Mouse (Mus musculus): Measurements from ENCODE around the gene Olfr351. TPM values are rescaled to one million over a fixed set of nuclear protein-coding genes. Genes with fewer than 3 reads are reported as not detected.

Olfr351 gene
- total RNA-seq (2021): not detected

GRCm38 (mm10) chr2:36862560-36862959 lies at the start of gene Olfr351:
TSS of gene Olfr351 (minus strand) at chr2:36862660.
- no peak for DNase-seq (ENCODE audit: low spot score in 2 of 2)
- intact Hi-C loops (cut with DNase I): no loop called here

GRCm38 (mm10) chr2:36905380-36905779 lies 42.9 kb upstream of the Olfr351 start, which contains the start of gene Olfr354:
TSS of gene Olfr354 (plus strand) at chr2:36905680.
- intact Hi-C loops (cut with DNase I): no loop called here
- no peak for DNase-seq (ENCODE audit: low spot score in 2 of 2)

- intact Hi-C loops (cut with DNase I): no loop called here
- DNase-seq (ENCODE audit: low spot score in 2 of 2): no peak
Observed at GRCm38 (mm10) chr2:36897114-36897513, 34.7 kb upstream of the Olfr351 start.

GRCm38 (mm10) chr2:36892836-36893235 lies 30.4 kb upstream of the Olfr351 start, which contains the start of gene Olfr353:
TSS of gene Olfr353 (minus strand) at chr2:36892936.
- intact Hi-C loops (cut with DNase I): no loop called here
- DNase-seq (ENCODE audit: low spot score in 2 of 2): no peak

- DNase-seq (ENCODE audit: low spot score in 2 of 2): no peak
- intact Hi-C loops (cut with DNase I): no loop called here
Observed at GRCm38 (mm10) chr2:36868160-36868559, 5.7 kb upstream of the Olfr351 start, which contains the start of gene Olfr352. TSS of gene Olfr352 (plus strand) at chr2:36868460.

GRCm38 (mm10) chr2:36846010-36846409 lies 16.4 kb downstream of the Olfr351 start, which contains the start of gene Olfr350:
TSS of gene Olfr350 (plus strand) at chr2:36846310.
- DNase-seq (ENCODE audit: low spot score in 2 of 2): no peak
- intact Hi-C loops (cut with DNase I): no loop called here

- DNase-seq (ENCODE audit: low spot score in 2 of 2): no peak
- intact Hi-C loops (cut with DNase I): no loop called here
Observed at GRCm38 (mm10) chr2:36816932-36817331, 45.5 kb downstream of the Olfr351 start, which contains the start of gene Olfr3. TSS of gene Olfr3 (minus strand) at chr2:36817032.

Other genes starting within 250 kb of the Olfr351 start
- not detected for gene Olfr345, start 222.6 kb downstream of the Olfr351 start, total RNA-seq (2021)
- gene Olfr346, start 176.9 kb downstream of the Olfr351 start, total RNA-seq (2021): not detected
- gene Olfr347, start 130.8 kb downstream of the Olfr351 start, total RNA-seq (2021): not detected
- not detected for gene Olfr348, start 78.4 kb downstream of the Olfr351 start, total RNA-seq (2021)
- gene Olfr50, start 72.1 kb downstream of the Olfr351 start, total RNA-seq (2021): not detected
- gene Olfr3, start 45.6 kb downstream of the Olfr351 start, total RNA-seq (2021): not detected
- gene Olfr350, start 16.4 kb downstream of the Olfr351 start, total RNA-seq (2021): not detected
- not detected for gene Olfr352, start 5.8 kb upstream of the Olfr351 start, total RNA-seq (2021)
- not detected for gene Olfr353, start 30.3 kb upstream of the Olfr351 start, total RNA-seq (2021)
- not detected for gene Olfr354, start 43.0 kb upstream of the Olfr351 start, total RNA-seq (2021)
- gene Olfr355, start 66.2 kb upstream of the Olfr351 start, total RNA-seq (2021): not detected
- gene Olfr356, start 74.5 kb upstream of the Olfr351 start, total RNA-seq (2021): not detected
- gene Olfr357, start 131.2 kb upstream of the Olfr351 start, total RNA-seq (2021): not detected
- gene Olfr358, start 146.7 kb upstream of the Olfr351 start, total RNA-seq (2021): not detected
- not detected for gene Olfr360, start 203.1 kb upstream of the Olfr351 start, total RNA-seq (2021)
- gene Olfr361, start 226.6 kb upstream of the Olfr351 start, total RNA-seq (2021): not detected

All from left cerebral cortex, postnatal 36 days (tissue).